Mouse (Mus musculus) splenic B cell, adult 2 months (primary cell): ENCODE data around the gene Psma5.

Experiments
- DNase-seq: peaks from one replicate; pipeline ENCODE4 v3.0.0-alpha.2; 2011; ENCODE audit warnings: low read depth, low spot score
- H3K27me3 ChIP-seq: 2 replicates; pipeline ENCODE4 v1.6.1; 2012; ENCODE audit warnings: mild to moderate bottlenecking, low read length, moderate library complexity, mixed read lengths; ENCODE audit not compliant: control insufficient read depth, poor library complexity, insufficient read depth, severe bottlenecking
- H3K36me3 ChIP-seq: 2 replicates; pipeline ENCODE4 v1.6.1; 2012; ENCODE audit warnings: mild to moderate bottlenecking, low read length, moderate library complexity, mixed read lengths; ENCODE audit not compliant: control insufficient read depth, poor library complexity, insufficient read depth, severe bottlenecking

Gene Psma5

GRCm38 (mm10) chr3:108289311-108290130 is 32.8 kb downstream of the Psma5 start:
- no peak for DNase-seq
- Histone ChIP-seq H3K27me3 (no peaks in the 10 kb centered on the region; the same call in 1 of the 2 replicates), H3K36me3 (no peaks in the 10 kb centered on the region)

GRCm38 (mm10) chr3:108291036-108291799 is 34.5 kb downstream of the Psma5 start:
- H3K27me3 ChIP-seq: no peaks in the 10 kb centered on the region

DNA sequence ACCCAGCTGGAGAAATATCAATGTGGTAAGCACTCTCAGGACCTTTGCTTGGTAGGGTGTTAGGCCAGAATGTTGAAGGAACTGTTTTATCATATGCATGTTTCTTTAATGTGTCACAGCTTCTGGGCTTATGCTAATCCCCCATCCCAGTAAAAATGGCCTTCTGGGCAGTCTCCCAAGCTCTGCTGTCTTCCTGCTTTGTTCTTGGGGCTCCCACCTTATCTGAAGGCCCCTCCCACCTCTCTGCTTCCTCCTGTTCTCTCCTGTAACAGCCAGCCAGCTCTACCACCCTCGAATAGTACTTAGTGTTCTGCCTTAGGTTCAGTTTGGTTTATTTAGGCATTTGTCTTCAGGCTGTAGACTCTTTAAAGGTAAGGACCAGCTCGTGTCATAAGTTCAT is 37.7 kb downstream of the Psma5 start:
- no peaks in the 10 kb centered on the region for H3K36me3 ChIP-seq
- DNase-seq: no peak
- H3K27me3 ChIP-seq: no peaks in the 10 kb centered on the region

More at GRCm38 (mm10) chr3:108291036-108291799, 34.5 kb downstream of the Psma5 start:
- no peaks in the 10 kb centered on the region for H3K36me3 ChIP-seq
- DNase-seq: no peak

GRCm38 (mm10) chr3:108295379-108296219 is 38.9 kb downstream of the Psma5 start:
- Histone ChIP-seq H3K27me3 (no peaks in the 10 kb centered on the region), H3K36me3 (no peaks in the 10 kb centered on the region)
- DNase-seq: no peak

DNA sequence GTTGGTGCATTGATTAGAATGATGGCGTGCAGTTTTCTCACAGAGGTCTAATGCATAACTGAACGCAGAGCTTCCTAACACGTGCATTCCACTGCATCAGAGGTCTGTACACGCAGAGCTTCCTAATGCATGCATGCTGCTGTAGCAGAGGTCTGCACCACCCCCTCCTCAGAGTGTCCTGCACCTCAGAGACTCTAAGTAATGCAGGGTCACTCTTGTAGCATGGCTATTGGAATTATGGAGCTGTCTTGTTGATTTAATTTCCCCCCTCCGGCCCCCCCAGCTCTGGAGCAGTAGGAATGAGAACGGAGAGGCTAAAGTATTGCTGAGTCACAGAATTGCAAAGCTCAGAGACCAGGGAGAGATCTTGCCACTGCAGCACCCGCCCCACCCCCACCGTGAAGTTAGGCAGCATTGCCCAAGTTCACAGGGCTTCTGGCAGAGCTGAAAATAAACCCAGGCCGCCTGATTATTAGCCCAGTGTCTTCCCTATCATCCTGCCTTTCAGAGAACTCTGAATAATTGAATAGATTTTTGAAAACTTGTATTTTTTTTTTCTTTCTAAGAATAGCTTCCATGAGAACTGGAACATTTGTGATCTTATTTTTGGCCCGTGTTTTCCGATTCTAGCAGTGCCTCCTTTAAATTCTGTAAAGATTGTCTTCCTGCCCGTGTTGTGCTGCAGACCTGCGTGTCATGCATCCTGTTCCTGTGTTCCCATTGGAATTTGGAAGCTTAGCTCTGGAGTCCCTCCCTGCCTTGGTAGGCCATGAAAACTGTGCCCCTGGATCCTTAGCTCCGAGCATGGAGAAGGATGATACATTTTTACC is 39.7 kb downstream of the Psma5 start:
- no peak for DNase-seq
- H3K36me3 ChIP-seq: no peaks in the 10 kb centered on the region

GRCm38 (mm10) chr3:108297050-108297419 is 40.3 kb downstream of the Psma5 start:
- no peaks in the 10 kb centered on the region for H3K27me3 ChIP-seq
- H3K36me3 ChIP-seq: no peaks in the 10 kb centered on the region
- no peak for DNase-seq

More for the DNA sequence above, 39.7 kb downstream of the Psma5 start:
- no peaks in the 10 kb centered on the region for H3K27me3 ChIP-seq

GRCm38 (mm10) chr3:108297603-108298553 is 41.2 kb downstream of the Psma5 start:
- H3K36me3 ChIP-seq: no peaks in the 10 kb centered on the region
- no peak for DNase-seq
- H3K27me3 ChIP-seq: no peaks in the 10 kb centered on the region

GRCm38 (mm10) chr3:108300455-108301030 is 43.8 kb downstream of the Psma5 start:
- DNase-seq: no peak
- no peaks in the 10 kb centered on the region for H3K27me3 ChIP-seq
- H3K36me3 ChIP-seq: no peaks in the 10 kb centered on the region

DNA sequence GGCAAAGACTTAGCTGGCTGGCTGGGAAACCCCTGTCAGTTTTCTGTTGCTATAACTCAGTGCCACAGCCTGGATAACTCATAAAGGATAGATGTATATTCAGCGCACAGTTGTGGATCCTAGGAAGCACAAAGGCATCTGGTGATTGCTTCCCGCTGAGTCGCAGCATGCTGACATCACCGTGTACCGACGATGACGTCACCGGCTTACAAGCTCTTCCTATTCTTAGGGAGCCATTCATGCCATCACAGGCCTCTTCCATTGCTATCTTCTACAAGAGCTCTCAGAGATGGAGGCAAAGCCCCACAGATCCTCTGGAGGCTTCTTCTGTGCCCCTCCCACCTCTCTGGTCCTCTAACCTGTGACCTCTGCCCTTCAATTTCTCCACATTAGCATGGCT is 47.0 kb downstream of the Psma5 start:
- H3K36me3 ChIP-seq: no peaks in the 10 kb centered on the region
- H3K27me3 ChIP-seq: no peaks in the 10 kb centered on the region
- no peak for DNase-seq

GRCm38 (mm10) chr3:108304747-108305146 is 48.0 kb downstream of the Psma5 start:
- H3K27me3 ChIP-seq: no peaks in the 10 kb centered on the region
- no peak for DNase-seq
- no peaks in the 10 kb centered on the region for H3K36me3 ChIP-seq

DNA sequence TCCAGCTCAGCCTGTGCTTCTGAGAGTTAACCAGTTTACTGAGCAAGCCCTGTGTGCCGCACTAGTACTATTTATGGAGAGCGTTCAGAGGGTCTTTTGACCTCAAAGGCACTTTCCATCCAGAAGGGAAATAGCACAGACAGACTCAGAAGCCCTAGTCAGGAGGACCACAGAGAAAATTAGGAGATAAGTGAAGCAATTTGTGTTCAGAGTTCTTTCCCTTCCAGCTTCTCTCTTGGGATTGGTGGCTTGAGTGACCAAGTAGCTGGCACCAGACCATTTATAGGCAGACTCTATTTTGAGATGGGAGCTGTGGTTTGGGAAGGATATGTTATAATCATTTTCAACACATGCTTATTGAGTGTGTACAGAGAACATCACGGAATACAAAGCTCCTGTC is 49.7 kb downstream of the Psma5 start:
- no peak for DNase-seq
- no peaks in the 10 kb centered on the region for H3K36me3 ChIP-seq
- no peaks in the 10 kb centered on the region for H3K27me3 ChIP-seq

- DNase-seq: no peak
- Histone ChIP-seq H3K36me3 (no peaks in the 10 kb centered on the region), H3K27me3 (no peaks in the 10 kb centered on the region)
Measured at GRCm38 (mm10) chr3:108307485-108307884, 50.8 kb downstream of the Psma5 start.

DNA sequence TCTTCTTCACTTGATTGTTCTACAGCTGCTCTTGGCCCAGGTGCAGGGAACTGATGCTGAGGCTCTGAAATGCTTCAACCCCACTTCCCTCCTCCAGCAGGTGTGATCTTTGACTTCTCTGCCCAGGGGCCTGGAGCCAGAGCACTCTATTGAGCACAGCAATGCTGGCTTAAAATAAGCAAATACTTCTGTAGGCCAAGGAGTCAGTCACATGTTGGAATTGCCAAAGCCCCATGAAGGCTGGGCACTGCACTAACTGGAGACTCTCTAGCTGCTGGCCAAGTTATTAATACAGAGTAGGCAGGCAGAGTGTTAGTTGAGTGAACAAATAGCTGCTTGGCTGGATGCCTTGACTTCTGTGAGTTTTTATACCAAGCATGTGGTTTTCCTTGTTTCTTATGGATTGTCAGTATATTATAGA is 54.2 kb downstream of the Psma5 start:
- DNase-seq: no peak
- H3K27me3 ChIP-seq: no peaks in the 10 kb centered on the region
- H3K36me3 ChIP-seq: no peaks in the 10 kb centered on the region
